Mouse (Mus musculus) olfactory bulb, adult 2 months (tissue): ENCODE measurements at regions not wholly inside any gene's neighbourhood (a gene's known extent, or its start where the extent isn't known, plus 50 kb on each side); places are given as distances from the start of the nearest gene placed in this dataset.
A peak's percentile ranks its signal among the peaks of the same experiment; 100 is the strongest.

Source experiments
- H3K27ac ChIP-seq: fragments of 200-500 bp; 2 replicates; pipeline ENCODE4 v1.5.1; 2012; ENCODE audit warnings: low read depth, low read length; ENCODE audit not compliant: insufficient read depth
- H3K4me1 ChIP-seq: fragments of 200-500 bp; 2 replicates; pipeline ENCODE4 v1.6.1; 2012; ENCODE audit warnings: low read length; ENCODE audit not compliant: control insufficient read depth, insufficient read depth
- H3K4me3 ChIP-seq: fragments of 200-500 bp; 2 replicates; pipeline ENCODE4 v1.5.1; 2012; ENCODE audit warnings: mild to moderate bottlenecking, low read depth, low read length, moderate library complexity; ENCODE audit not compliant: insufficient read depth
- CTCF ChIP-seq: fragments of 200-500 bp; IDR thresholded peaks from 2 replicates; pipeline ENCODE4 v1.5.1; 2012; ENCODE audit warnings: low read depth, mild to moderate bottlenecking, low read length, moderate library complexity; ENCODE audit not compliant: insufficient read depth
- POLR2A ChIP-seq: fragments of 200-500 bp; IDR thresholded peaks from 2 replicates; pipeline ENCODE4 v1.6.1; 2012; ENCODE audit warnings: mild to moderate bottlenecking, low read depth, low read length, moderate library complexity; ENCODE audit not compliant: insufficient read depth
- WGBS: fragments of 180-500 bp; shearing (Covaris S2); methylation state at CpG from one replicate; pipeline ENCODE4 v1.1.7; 2018; 5-methylcytosine and 5-hydroxymethylcytosine counted together

- no peak for TF ChIP-seq CTCF
- no peak for TF ChIP-seq POLR2A
- peaks cover 4% of the 10 kb centered on the region; the same call in 1 of the 2 replicates for H3K4me1 ChIP-seq
- WGBS, result 18% methylated on average over 6 of the region's 6 CpGs
Observed at GRCm38 (mm10) chr7:40680993-40681392, 217.1 kb upstream of the Vstm2b start.

GRCm38 (mm10) chr7:40683176-40683575, 215.0 kb upstream of the Vstm2b start:
- Histone ChIP-seq H3K4me3 (no peak overlapping the region), H3K4me1 (peaks cover 4% of the 10 kb centered on the region; the same call in 1 of the 2 replicates), H3K27ac (no peak overlapping the region)
- 87% methylated on average over 1 of the region's 1 CpGs for WGBS
- TF ChIP-seq CTCF, result no peak
- no peak for TF ChIP-seq POLR2A

More at GRCm38 (mm10) chr7:40680993-40681392, 217.1 kb upstream of the Vstm2b start:
- Histone ChIP-seq H3K4me3 (no peak overlapping the region), H3K27ac (no peak overlapping the region)

DNA sequence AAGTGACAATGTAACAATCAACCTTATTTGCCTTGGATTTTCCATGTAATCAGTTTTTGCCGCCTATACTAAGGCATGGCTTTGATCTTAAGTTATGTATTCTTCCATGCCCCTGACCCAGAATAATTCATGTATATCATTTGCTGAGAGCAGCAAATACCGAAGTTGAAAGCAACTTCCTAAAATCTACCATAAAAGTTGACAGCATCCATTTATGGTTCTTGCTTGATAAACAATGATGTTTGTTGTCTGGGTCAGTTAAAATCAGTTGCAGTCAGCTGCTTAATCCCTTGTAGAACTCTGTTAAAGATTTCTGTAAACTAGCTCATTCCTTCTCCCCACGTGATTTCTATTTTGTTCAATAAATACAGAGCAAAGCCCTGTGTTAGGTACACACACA, 214.5 kb upstream of the Vstm2b start:
- Histone ChIP-seq H3K27ac (no peak overlapping the region), H3K4me3 (no peak overlapping the region), H3K4me1 (peaks cover 4% of the 10 kb centered on the region; the same call in 1 of the 2 replicates)
- TF ChIP-seq POLR2A, result no peak
- TF ChIP-seq CTCF, result no peak
- WGBS, result 70% methylated on average over 3 of the region's 3 CpGs

GRCm38 (mm10) chr7:40687005-40687404, 211.1 kb upstream of the Vstm2b start:
- WGBS, result 90% methylated on average over 3 of the region's 3 CpGs
- no peak overlapping the region for H3K27ac ChIP-seq
- no peak for TF ChIP-seq POLR2A
- H3K4me1 ChIP-seq, result no peaks in the 10 kb centered on the region
- no peak overlapping the region for H3K4me3 ChIP-seq

DNA sequence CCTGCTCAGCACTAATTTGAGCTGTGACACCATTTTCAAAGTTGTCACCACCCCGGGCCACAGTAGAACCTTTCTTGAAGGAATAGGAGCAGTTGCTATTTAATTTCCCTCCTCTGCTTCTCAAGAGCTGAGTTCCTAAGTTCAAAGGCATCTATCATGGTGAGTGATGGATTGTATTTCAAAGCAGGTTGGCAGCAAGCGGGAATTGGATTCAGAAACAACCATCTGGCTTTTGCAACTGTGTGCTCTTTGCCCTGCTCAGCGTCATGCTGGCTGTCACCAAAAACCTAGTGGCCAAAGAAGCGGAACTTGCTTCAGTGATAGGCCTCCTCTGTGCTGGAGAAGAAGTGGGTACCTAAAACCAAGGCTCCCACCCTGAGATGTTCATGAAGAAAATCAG, 209.6 kb upstream of the Vstm2b start:
- no peak overlapping the region for H3K27ac ChIP-seq
- no peaks in the 10 kb centered on the region for H3K4me1 ChIP-seq
- TF ChIP-seq POLR2A, result no peak
- no peak for TF ChIP-seq CTCF
- no peak overlapping the region for H3K4me3 ChIP-seq
- 78% methylated on average over 4 of the region's 4 CpGs for WGBS

DNA sequence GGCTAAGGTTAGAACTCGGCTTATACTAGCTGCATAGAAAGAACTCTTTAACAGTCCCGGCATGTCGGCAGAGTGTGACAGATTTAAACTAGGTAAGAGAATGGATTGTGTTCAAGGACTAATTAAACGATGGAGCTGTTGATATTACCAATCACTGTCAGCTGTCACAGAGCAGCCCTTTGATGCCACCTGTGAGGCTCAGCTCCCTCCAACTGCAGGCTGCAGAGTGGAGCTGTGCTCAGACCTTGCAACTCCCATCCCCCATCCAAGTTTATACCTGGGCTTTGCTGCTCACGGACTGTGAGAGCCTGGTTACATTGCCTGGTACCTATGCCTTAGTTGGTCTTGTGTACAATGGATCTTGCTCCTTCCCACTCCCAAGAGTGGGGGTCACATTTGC, 204.4 kb upstream of the Vstm2b start:
- Histone ChIP-seq H3K27ac (no peak overlapping the region), H3K4me1 (no peaks in the 10 kb centered on the region), H3K4me3 (no peak overlapping the region)
- 69% methylated on average over 5 of the region's 5 CpGs for WGBS
- TF ChIP-seq POLR2A (no peak), CTCF (no peak)

- TF ChIP-seq POLR2A (no peak), CTCF (no peak)
- Histone ChIP-seq H3K4me1 (0 out of 2 replicates have a peak, but pooled peaks cover 2% of the 10 kb centered on the region), H3K27ac (no peak overlapping the region), H3K4me3 (no peak overlapping the region)
- WGBS, result 67% methylated on average over 8 of the region's 8 CpGs
Observed at GRCm38 (mm10) chr7:40697551-40697950, 200.6 kb upstream of the Vstm2b start.

GRCm38 (mm10) chr7:40698309-40698708, 199.8 kb upstream of the Vstm2b start:
- peak overlapping the region; percentile 42; the same call in 1 of the 2 replicates for H3K27ac ChIP-seq
- TF ChIP-seq CTCF (no peak), POLR2A (no peak)
- H3K4me3 ChIP-seq, result no peak overlapping the region
- WGBS, result 51% methylated on average over 3 of the region's 3 CpGs
- 0 out of 2 replicates have a peak, but pooled peaks cover 2% of the 10 kb centered on the region for H3K4me1 ChIP-seq

GRCm38 (mm10) chr7:40699633-40700032, 198.5 kb upstream of the Vstm2b start:
- Histone ChIP-seq H3K4me1 (0 out of 2 replicates have a peak, but pooled peaks cover 2% of the 10 kb centered on the region), H3K4me3 (no peak overlapping the region), H3K27ac (no peak overlapping the region)
- TF ChIP-seq POLR2A, result no peak
- TF ChIP-seq CTCF, result no peak
- WGBS, result 96% methylated on average over 1 of the region's 1 CpGs

DNA sequence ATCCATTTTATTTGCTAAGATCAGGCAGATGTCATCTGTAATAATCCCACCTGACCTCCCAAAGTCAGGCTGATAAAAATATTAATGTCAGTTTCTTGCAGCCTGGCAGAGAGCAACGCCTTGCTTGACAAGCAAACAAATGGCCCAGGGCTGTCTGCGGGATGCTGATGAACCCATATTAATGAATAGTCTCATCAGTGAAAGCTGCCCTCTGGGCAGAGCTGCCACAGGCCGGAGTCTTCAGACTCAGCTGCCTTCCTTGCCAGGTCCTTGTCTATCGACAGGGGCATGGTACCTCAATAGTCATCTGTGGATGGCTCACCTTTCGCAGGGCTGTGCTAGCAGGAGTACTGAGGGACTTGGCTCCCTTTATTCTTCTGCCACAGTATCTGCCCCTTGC, 197.5 kb upstream of the Vstm2b start:
- no peak overlapping the region for H3K4me3 ChIP-seq
- TF ChIP-seq POLR2A (no peak), CTCF (no peak)
- 87% methylated on average over 5 of the region's 5 CpGs for WGBS
- H3K27ac ChIP-seq, result no peak overlapping the region
- 0 out of 2 replicates have a peak, but pooled peaks cover 2% of the 10 kb centered on the region for H3K4me1 ChIP-seq
